Mouse (Mus musculus): ENCODE measurements around the gene Tmem50b.

The Tmem50b gene

DNA sequence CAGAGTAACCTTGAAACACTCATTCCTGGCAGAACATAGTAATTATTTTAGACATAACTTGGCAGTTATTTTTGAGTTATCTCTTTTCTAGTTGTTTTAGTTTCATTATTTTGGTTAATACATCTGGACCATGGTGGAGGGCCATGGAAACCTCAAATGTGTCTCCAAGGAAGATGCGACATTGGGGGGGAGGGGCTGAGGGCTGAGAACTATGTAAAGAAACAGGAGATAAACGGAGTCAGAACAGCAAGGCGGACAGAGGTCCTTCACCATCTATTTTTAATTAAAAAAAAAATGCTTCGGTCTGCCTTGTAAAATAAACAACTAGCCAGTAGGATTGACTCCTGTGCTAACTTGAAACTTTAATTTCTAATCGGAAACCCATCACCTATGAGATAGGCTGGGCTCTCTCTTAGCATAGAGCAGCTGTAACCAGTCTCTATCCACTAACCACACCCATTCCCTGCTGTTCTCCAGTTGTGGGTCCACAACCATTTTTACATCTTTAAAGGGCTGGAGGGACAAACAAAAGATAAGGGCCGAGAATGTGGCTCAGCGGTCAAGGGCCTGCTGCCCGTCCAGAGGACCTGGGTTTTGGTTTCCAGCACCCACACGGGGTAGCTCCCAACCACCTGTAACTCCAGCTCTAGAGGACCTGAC, 32.2 kb downstream of the Tmem50b start:
- DNase-seq (ENCODE audit: inconsistent age in 2 of 2, low spot score in 1 of 2), result no peak

DNA sequence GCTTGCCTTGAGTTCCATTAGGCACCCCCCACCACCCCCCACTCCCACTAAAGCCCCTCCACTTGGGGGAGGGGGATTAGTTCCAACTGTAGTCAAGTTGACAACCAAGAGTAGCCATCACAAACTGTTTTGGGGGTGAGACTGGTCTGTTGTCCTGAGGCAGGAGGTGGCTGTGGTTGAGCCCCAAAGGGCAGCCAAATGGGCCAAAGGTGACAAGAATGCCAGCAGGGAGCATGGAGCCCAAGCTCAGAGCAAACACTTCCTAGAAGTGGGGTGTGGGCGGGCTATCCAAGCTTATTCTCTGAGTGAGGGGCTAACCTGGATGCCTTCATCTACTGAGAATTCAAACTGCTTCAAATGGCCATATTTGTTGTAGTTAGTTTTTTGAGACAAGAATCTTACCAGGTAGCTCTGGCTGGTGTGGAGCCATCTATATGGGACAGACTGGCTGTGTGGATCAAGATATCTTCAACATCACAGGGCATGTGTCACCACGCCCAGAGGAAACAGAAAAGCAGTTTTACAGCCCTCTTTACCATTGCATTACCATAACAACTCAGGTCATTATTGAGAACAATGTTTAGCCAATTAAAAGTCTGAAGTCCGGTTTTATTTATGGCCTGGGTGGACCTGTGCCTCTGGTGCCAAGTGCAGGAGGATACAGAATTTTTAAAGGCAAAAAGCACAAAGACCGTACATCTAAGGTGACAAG, 32.9 kb downstream of the Tmem50b start:
- no peak for DNase-seq (ENCODE audit: inconsistent age in 2 of 2, low spot score in 1 of 2)

DNA sequence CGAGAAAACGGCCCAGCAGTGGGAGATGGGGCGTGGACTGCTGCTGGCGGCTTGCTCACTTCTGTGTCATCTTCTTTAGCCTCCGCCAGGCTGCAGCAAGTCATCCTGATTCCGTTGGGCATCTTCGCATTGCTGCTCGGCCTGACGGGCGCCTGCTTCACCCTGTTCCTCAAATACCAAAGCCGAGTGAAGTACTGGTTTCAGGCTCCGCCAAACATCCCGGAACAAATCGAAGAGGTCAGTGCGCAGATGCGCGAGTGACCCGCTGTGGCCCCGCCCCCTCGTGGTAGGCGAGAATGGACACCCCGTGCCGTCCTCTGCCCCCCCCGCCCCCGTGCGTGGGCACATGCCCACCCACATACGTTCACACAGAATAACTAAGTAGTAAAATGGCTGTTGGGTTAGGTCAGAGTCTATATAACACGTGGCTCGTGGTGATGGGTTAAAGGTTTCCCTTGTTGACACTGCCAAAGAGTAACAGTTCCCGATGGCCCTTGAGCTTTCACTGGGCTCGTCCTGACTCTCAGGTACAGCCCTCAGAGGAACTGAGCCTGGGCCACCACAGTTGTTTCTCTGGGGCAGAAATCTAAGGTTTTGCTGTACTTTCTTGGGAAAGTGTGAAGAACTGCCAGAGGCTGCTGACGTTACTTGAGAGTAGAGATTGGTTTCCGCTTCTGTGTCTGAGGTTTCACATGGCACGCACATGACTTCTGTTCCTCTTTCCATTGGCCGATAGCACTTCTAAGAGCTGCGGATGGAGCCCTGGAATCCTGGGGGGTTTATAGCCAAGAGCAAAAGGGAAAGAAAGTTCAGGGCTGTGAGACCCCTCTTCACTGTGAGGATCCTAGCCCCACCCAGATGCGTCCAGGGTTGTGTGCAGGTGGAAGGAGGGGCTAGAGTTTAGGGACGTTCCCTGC, 35.8 kb downstream of the Tmem50b start:
- no peak for DNase-seq (ENCODE audit: inconsistent age in 2 of 2, low spot score in 1 of 2)

DNA sequence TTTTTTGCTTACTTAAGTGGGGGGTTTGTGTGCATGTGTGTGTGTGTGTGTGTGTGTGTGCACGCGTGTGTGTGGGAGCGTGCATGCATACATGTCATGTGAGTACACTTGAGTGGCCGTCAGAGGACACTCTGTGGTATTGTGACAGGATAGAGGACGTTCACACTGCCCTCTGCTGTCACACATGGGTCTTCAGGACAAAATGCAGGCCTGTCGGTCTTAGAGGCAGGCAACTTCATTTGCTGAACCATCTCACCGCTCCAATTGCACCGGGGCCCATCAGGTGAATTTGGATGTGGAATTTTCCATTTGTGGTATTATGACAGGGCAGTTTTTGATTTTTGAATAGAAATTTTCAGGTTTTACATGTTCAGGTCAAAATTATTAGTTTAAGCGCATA, 36.5 kb downstream of the Tmem50b start:
- DNase-seq (ENCODE audit: inconsistent age in 2 of 2, low spot score in 1 of 2), result peak; percentile 35 to 71

DNA sequence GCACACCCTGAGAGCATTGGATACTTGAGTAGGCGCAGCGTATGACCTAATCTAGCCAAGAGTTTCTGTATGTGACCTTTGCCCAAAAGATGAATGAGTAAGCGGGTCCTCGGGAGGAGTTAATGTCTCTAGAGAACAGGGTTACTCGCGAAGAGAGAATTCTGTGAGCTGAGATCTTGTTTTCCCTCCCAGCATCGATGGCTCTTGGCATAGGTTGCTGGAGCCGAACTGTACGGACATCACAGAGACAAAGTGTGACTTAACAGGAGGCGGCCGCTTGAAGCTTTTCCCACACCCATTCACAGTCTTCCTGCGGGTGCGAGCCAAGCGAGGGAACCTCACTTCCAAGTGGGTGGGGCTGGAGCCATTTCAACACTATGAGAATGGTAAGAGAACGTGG, 39.9 kb downstream of the Tmem50b start:
- peak in 1 of 2 experiments; percentile 53 for DNase-seq (ENCODE audit: inconsistent age in 2 of 2, low spot score in 1 of 2)

DNA sequence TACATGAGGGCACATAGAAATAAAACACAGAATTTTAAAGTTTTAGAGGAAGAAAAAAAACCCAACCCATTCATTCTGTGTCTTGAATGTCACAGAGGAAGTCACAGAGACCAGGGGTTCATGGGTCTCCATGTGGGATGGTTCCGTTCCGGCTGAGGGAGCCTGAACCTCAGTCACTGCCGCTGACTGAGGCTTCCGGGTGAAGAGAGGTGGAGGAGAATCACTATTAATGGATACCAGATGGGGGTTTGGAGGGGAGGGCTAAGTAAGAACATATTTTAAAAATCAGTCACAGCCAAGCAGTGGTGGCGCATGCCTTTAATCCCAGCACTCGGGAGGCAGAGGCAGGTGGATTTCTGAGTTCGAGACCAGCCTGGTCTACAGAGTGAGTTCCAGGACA, 40.4 kb downstream of the Tmem50b start:
- no peak for DNase-seq (ENCODE audit: inconsistent age in 2 of 2, low spot score in 1 of 2)

DNA sequence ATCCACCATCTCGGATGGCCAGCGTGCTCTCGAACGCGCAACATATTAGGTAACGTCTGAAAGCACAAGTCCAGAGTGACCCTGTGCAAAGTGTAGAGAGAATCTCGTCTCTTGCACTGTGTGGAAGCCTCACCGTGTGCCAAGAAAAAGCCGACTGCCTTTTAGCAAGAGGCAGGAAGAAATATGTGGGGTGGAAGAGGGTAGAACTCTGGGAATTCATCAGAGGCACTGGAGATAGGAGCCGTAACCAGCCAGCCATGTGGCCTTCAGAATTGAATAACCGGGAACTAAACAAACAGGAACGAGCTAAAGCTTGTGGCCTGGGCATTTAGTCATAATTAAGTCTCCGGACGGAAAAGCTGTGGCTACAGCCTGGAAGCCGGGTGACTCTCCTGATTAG, 40.9 kb downstream of the Tmem50b start:
- DNase-seq (ENCODE audit: inconsistent age in 2 of 2, low spot score in 1 of 2), result peak; percentile 32 to 65

DNA sequence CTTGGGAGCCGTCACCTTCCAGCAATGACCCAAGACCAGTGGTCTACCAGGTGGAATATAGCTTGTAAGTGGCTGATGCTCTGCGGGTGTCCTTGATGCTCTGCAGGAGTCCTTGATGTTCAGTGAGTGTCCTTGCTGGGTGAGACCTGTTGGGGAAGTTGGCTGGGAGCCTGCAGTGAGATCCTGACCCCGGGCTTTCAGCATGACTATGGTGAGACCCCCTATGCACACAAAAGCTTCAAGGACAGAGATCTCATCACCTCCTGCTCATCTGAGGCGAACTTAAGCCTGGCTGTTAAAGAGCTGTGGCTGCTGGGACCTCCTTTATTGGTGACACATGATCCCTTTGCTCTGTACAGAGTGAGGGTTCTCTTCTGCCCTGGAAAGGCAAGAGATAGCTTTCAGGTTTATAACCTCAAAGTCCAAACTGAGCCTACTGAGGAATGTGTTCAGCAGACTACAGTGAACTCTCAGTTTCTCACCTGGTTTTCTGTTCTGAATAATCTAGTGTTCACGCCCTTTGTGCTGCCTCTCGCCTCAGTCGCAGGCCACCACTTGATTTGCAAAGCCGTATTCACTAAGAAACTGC, 42.5 kb downstream of the Tmem50b start:
- DNase-seq (ENCODE audit: inconsistent age in 2 of 2, low spot score in 1 of 2), result peak; percentile 68 to 70

DNA sequence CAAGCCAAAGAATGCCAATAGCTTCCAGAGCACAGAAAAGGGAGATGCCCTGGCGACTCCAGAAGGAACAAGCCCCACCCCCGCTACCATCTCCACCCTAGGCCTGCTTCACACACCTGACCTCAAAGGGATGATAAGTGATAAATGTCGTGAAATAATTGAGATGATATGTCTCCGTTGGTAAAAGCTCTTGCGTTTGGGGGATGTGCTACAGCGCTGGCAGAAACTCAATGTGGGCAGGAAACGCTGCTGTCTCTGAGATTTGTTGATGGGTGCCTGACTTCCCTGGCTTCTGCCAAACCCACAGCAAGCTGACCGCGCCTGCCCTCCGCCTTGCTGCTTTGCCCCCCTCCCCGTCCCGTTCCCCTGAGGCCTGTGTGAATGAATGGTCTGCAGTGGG, 44.0 kb downstream of the Tmem50b start:
- peak; percentile 61 to 65 for DNase-seq (ENCODE audit: inconsistent age in 2 of 2, low spot score in 1 of 2)

DNA sequence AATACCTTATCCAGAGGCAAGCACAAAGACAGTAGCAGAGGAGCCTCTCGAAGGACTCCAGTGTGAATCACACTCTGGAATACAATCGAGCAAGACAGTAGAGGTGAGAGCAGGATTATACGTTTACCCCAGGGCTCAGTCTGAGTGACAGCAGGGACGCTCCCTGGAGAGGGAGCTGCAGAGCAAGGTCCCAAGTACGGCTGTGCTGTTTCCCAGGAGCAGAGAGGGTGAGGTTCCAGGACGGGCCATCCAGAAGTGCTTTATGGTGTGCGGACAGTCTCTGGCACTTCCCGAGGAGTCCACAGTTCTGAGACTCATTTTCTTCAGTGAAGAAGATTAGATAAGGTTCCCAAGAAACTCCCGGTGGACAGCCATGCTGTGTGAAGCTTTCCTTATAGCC, 45.5 kb downstream of the Tmem50b start:
- no peak for DNase-seq (ENCODE audit: inconsistent age in 2 of 2, low spot score in 1 of 2)

DNA sequence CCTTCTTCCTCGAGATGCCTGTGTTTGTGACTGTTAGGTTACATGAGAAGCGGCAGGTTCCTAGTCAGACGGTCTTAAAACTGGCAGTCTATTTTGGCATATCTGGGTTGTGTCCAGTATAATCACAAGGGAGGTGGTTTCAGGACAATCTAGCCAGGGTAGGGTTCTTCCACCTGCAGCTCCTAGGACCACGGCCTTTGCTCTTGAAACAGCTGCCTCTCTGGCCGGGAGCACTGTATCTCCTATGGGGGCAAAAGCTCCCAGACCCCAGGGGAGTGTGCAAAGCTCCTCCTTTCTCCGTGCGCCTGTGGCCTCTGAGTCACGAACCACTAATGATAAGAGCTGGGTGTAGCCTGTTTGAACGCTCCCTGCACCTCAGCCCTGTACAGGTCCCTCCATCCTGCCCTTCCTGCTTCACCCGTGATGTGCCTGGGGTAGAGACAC, 46.5 kb downstream of the Tmem50b start:
- DNase-seq (ENCODE audit: inconsistent age in 2 of 2, low spot score in 1 of 2), result no peak

DNA sequence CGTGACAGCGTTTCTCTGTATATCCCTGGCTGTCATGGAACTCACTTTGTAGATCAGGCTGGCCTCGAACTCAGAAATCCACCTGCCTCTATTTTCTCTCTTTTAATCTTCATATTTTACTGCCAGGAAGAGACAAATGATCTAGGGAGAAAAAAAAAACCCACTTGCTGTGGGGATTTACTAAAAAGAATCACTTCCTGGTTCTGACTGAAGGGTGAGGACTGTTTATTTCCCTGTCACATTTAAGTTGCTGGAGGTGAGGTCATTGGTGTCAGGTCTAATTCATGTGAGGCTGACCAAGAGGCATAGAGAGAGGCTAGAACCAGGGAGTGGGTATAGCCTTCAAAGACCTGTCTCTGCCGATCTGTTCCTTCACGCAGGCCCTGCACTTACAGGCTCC, 48.0 kb downstream of the Tmem50b start:
- DNase-seq (ENCODE audit: inconsistent age in 2 of 2, low spot score in 1 of 2), result no peak

DNA sequence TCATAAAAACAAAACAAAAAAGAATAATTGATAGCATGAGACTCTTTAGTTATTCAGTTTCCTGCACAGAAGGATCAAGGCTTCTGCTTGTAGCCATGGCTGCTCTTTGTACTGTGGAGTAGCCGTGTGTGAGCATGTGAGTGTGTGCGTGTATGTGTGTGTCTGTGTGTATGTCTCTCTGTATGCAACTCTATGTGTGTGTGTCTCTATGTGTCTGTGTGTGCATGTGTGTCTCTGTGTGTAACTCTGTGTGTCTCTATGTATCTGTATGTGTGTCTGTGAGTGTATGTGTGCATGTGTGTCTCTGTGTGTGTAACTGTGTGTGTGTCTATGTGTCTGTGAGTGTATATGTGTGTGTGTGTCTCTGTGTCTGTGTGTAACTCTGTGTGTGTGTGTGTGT, 48.6 kb downstream of the Tmem50b start:
- no peak for DNase-seq (ENCODE audit: inconsistent age in 2 of 2, low spot score in 1 of 2)

DNA sequence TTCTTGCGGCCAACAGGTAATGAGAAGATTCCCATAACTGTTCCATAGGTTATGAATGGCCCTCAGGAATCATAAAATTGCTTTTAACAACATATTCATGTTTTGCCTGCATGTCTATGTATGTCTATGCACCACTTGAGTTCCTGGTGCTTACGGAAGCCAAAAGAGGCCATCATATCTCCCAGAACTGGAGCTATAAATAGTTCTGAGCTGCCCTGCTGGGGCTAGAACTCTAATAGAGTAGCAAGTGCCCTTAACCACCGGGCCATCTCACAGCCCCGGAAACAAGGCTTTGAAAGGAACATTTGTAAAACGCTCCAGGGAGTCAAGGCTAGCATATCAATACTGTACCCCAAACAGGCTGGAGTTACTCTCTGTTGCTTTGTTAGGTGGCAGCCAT, 49.0 kb downstream of the Tmem50b start:
- no peak for DNase-seq (ENCODE audit: inconsistent age in 2 of 2, low spot score in 1 of 2)

DNA sequence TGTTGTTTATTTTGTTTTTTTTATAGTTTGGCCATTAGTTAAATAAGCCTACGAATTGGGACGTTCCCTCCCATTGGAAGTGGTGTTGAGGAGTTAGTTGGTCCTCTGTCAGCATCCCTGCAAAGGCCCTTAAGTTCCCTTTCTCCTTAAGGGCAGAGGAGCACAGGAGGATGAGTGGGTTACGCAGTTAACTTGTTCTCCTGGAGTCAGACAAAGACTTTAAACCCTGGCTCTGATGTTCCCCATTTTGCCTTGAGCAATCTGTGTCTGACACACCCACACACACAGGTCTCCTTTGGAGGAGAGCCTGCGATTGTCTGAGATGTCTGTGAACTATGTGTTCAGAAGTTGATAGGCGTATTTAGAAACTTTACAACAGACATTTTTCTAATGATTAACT, 49.6 kb downstream of the Tmem50b start:
- no peak for DNase-seq (ENCODE audit: inconsistent age in 2 of 2, low spot score in 1 of 2)

DNA sequence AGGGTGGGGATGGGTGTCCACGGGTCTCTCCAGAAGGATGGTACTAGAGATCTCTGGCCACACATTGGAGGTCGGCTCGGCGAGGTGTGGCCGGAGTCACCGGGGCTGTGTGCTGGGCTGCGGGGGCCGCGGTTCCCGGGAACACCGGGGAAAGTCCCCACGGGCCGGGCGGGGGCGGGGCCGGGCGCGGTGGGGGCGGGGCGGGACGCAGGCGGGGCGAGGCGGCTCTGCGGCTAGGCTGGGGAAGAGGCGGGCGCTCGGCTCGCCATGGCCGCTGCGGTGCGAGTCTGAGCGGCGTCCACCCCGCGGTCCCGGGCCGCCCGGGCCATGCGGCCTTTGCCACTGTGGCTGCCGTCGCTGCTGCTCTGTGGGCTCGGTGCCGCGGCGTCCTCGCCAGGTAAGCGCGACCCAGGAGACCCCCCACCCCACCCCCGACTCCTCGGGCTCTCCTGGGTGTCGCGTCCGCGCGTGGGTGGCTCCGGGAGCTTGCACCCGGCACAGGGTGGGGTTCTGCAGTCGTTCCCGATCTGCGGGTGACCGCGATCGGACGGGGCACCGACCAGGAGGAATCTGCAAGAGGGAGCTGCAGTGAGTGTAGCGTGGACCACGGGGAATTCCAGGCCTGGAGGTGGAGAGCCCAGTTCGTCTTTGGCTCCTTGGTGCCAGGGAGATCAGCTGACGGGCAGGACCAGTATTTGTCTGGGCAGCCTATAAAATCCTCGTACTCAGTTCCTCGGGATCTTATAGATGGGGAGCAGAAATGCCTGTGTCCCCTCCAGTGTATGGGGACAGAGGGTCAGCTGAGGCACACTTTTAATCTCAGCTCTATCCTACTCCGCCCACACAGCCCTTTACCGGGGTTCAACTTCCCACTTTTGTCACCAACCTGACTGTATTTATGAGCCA, 50.5 kb downstream of the Tmem50b start, which contains the start of gene Ifngr2:
TSS of gene Ifngr2 (plus strand) at position 237 of the 906 bp plus-strand sequence.
- DNase-seq (ENCODE audit: inconsistent age in 2 of 2, low spot score in 1 of 2), result peak; percentile 79 to 92

DNA sequence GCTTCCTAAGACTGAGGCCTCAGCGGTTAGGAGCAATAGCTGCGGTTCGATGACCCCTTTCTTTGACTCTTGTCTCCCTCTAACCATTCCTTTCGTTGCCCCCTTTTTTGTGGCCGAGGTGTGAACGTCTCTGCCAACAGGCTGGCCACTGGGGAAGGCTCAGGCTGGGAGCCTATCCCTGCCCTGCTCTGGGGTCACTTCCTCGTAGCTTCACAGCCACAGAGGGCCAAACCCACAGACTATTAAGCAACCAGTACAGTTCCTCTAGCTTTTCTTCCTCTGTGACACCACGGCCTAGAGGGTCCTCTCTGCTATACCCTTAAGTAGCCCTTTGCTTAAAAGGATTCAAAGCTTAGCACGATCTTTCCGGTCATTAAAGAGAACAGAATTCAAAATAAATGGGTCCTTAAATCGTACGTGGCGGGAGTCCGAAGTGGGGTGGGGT, 51.2 kb downstream of the Tmem50b start:
- DNase-seq (ENCODE audit: inconsistent age in 2 of 2, low spot score in 1 of 2), result peak; percentile 59 to 83

DNA sequence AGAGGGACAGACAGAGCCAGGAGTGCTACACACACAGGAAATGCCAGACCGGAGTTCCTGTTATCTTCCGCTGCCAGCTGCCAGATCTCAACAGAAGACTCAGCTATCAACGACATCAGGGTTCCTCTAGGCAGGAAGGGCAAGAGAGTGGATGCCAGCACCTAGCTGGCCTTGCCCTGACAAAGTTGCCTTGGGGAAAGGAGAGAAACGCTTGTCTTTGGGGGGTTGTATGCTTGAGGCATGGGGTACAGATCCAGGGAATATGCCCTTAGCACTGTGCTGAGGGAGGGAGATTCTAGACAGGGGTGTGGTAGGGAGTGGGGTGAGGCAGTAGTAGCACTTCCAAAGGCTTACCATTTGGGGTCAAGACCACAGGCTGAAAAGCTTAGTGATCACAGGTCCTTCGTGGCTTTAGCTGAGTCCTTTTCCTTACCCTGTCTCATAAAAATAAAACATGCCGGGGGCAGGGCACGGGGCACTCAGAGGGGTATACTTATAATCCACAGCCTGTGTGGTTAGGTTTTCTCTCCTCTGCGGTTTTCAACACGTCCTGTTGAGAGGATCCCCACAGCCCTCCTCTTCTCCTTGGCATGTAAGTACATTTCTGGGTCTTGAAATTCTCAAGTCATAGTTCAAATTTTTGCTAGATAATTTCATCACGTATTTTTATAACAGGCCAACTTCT, 51.9 kb downstream of the Tmem50b start:
- peak; percentile 26 to 62 for DNase-seq (ENCODE audit: inconsistent age in 2 of 2, low spot score in 1 of 2)

DNA sequence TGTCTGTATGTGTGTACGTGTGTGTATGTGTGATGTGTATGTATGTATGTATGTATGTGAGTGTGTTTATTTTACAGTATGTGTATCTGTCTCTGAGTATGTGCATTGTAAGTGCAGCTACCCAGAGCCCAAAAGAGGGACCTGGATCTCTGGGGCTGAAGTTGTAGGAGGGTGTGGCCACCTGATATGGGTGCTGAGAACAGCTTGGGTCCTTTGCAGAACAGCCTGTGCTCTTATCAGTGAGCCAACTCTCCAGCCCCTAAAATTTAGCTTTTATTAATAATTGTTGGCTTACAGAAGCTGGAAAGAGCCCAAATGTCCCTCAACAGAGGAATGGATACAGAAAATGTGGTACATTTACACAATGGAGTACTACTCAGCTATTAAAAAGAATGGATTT, 54.0 kb downstream of the Tmem50b start:
- no peak for DNase-seq (ENCODE audit: inconsistent age in 2 of 2, low spot score in 1 of 2)
